Comparison of ENCODE assay signal across 11 mouse cellular contexts in genomic region chr13:82317203-82317580, GRCm38 (mm10).
DNase-seq lines count a peak whose midpoint lies in the region; ATAC-seq and TF ChIP-seq lines count a peak whose summit lies in the region.
"Had no signal": no experiment of that assay in that cellular context is flagged by ENCODE, and none has a peak within 500 bp of the region (broad histone marks: within the 10 kb centered on the region; RNA-seq: fewer than 3 reads in every experiment).

No protein-coding gene starts in this region.

- no peaks in the 10 kb centered on the region for H3K27me3 ChIP-seq in forebrain, embryonic 13.5 days
- no peaks in the 10 kb centered on the region for H3K27me3 ChIP-seq in forebrain, embryonic 12.5 days
- H3K27me3 ChIP-seq in limb, embryonic 14.5 days (ENCODE audit: control insufficient read depth, insufficient read depth, low read length) = no peaks in the 10 kb centered on the region
- H3K27me3 ChIP-seq in intestine, postnatal 0 days (replicated peaks; ENCODE audit: control insufficient read depth, insufficient read depth, low read length) = no peaks in the 10 kb centered on the region
- H3K27me3 ChIP-seq: neural tube, embryonic 12.5 days had no signal

- no peaks in the 10 kb centered on the region for H3K9me3 ChIP-seq in forebrain, embryonic 13.5 days (replicated peaks)
- H3K9me3 ChIP-seq in forebrain, embryonic 12.5 days = no peaks in the 10 kb centered on the region
- no peaks in the 10 kb centered on the region for H3K9me3 ChIP-seq in limb, embryonic 14.5 days (ENCODE audit: control insufficient read depth, low read length)
- no peaks in the 10 kb centered on the region for H3K9me3 ChIP-seq in intestine, postnatal 0 days (ENCODE audit: control insufficient read depth)
- H3K9me3 ChIP-seq: neural tube, embryonic 12.5 days had no signal

- H3K9ac ChIP-seq in forebrain, embryonic 13.5 days = no peak overlapping the region
- H3K9ac ChIP-seq in forebrain, embryonic 12.5 days = no peak overlapping the region
- no peak overlapping the region for H3K9ac ChIP-seq in limb, embryonic 14.5 days (ENCODE audit: low read depth, low read length, severe bottlenecking)
- no peak overlapping the region for H3K9ac ChIP-seq in intestine, postnatal 0 days (ENCODE audit: low read depth, low read length)
- H3K9ac ChIP-seq: neural tube, embryonic 12.5 days had no signal

- peak; percentile 51; the same call in 1 of the 2 replicates for ATAC-seq in forebrain, embryonic 13.5 days
- no peak for ATAC-seq in forebrain, embryonic 12.5 days (ENCODE audit: low FRiP score)
- ATAC-seq in limb, embryonic 14.5 days (ENCODE audit: low FRiP score, low read depth) = no peak
- no peak for ATAC-seq in intestine, postnatal 0 days

- H3K4me3 ChIP-seq in forebrain, embryonic 13.5 days = no peak overlapping the region
- H3K4me3 ChIP-seq in forebrain, embryonic 12.5 days (replicated peaks) = no peak overlapping the region
- no peak overlapping the region for H3K4me3 ChIP-seq in limb, embryonic 14.5 days (replicated peaks; ENCODE audit: low read length)
- no peak overlapping the region for H3K4me3 ChIP-seq in intestine, postnatal 0 days (ENCODE audit: low read depth, low read length)
- H3K4me3 ChIP-seq: neural tube, embryonic 12.5 days had no signal

- no peaks in the 10 kb centered on the region for H3K4me1 ChIP-seq in forebrain, embryonic 13.5 days
- H3K4me1 ChIP-seq in forebrain, embryonic 12.5 days = no peaks in the 10 kb centered on the region
- H3K4me1 ChIP-seq in limb, embryonic 14.5 days (ENCODE audit: control insufficient read depth, insufficient read depth, low read length) = no peaks in the 10 kb centered on the region
- no peaks in the 10 kb centered on the region for H3K4me1 ChIP-seq in intestine, postnatal 0 days (replicated peaks; ENCODE audit: control insufficient read depth, insufficient read depth, low read length)
- H3K4me1 ChIP-seq: neural tube, embryonic 12.5 days had no signal

- no peak overlapping the region for H3K27ac ChIP-seq in forebrain, embryonic 13.5 days
- no peak overlapping the region for H3K27ac ChIP-seq in forebrain, embryonic 12.5 days
- no peak overlapping the region for H3K27ac ChIP-seq in limb, embryonic 14.5 days (replicated peaks; ENCODE audit: low read depth, low read length)
- H3K27ac ChIP-seq in intestine, postnatal 0 days (ENCODE audit: low read depth, low read length) = no peak overlapping the region
- H3K27ac ChIP-seq: macrophage; neural tube, embryonic 12.5 days had no signal

- no peak overlapping the region for H3K4me2 ChIP-seq in forebrain, embryonic 13.5 days
- H3K4me2 ChIP-seq in forebrain, embryonic 12.5 days = no peak overlapping the region
- no peak overlapping the region for H3K4me2 ChIP-seq in limb, embryonic 14.5 days (replicated peaks; ENCODE audit: low read depth, low read length, severe bottlenecking)
- no peak overlapping the region for H3K4me2 ChIP-seq in intestine, postnatal 0 days (replicated peaks; ENCODE audit: low read depth)
- H3K4me2 ChIP-seq: neural tube, embryonic 12.5 days had no signal

- no peak for TF ChIP-seq CTCF in intestine, postnatal 0 days (IDR thresholded peaks at IDR 0.05; ENCODE audit: low read depth)

- no peak for TF ChIP-seq POLR2A in limb, embryonic 14.5 days (IDR thresholded peaks at IDR 0.05; ENCODE audit: borderline replicate concordance, extremely low read depth, insufficient read depth, insufficient read length)

- peak; percentile 42 for DNase-seq in layer of hippocampus, adult 9-11 months
- DNase-seq in layer of hippocampus, postnatal 36 days = no peak
- peak; percentile 35 to 50 for DNase-seq in heart, adult 9 months (ENCODE audit: low spot score in 2 of 2)
- DNase-seq in limb, embryonic 14.5 days (ENCODE audit: low spot score) = peak; percentile 17
- DNase-seq in adrenal gland, postnatal 14 days = no peak
- DNase-seq: gastrocnemius, postnatal 36 days had no signal

- 73% methylated on average over 2 of the region's 2 CpGs for WGBS in forebrain, embryonic 13.5 days
- WGBS in forebrain, embryonic 12.5 days = 79% methylated on average over 2 of the region's 2 CpGs
- 62% methylated on average over 2 of the region's 2 CpGs for WGBS in limb, embryonic 14.5 days
- 68% methylated on average over 2 of the region's 2 CpGs for WGBS in intestine, postnatal 0 days

- H3K36me3 ChIP-seq in forebrain, embryonic 13.5 days (ENCODE audit: poor library complexity, severe bottlenecking) = no peaks in the 10 kb centered on the region
- no peaks in the 10 kb centered on the region for H3K36me3 ChIP-seq in forebrain, embryonic 12.5 days (replicated peaks)
- H3K36me3 ChIP-seq in limb, embryonic 14.5 days (ENCODE audit: control insufficient read depth, insufficient read depth, low read length) = no peaks in the 10 kb centered on the region
- no peaks in the 10 kb centered on the region for H3K36me3 ChIP-seq in intestine, postnatal 0 days (ENCODE audit: control insufficient read depth, insufficient read depth)
- H3K36me3 ChIP-seq: neural tube, embryonic 12.5 days had no signal

Comparison
In these comparisons a context has a peak if more than half of its experiments do, and no peak if none do; other contexts are left out.
1. DNase-seq: peak in layer of hippocampus, adult 9-11 months (single experiment), heart, adult 9 months (2 of 2) and limb, embryonic 14.5 days (single experiment); none in layer of hippocampus, postnatal 36 days (0 of 2) and adrenal gland, postnatal 14 days (single experiment).